Mouse (Mus musculus) CH12.LX (cell line): Measurements from ENCODE around the gene Trmt61a. TPM values are rescaled to one million over a fixed set of nuclear protein-coding genes. Genes with fewer than 3 reads are reported as not detected.

ENCODE experiments used
- DNase-seq: peaks from one replicate; pipeline ENCODE4 v3.0.0-alpha.2; 2013; ENCODE audit errors: extremely low read depth
- H3K27ac ChIP-seq: 2 replicates; pipeline ENCODE4 v1.5.1; 2012; ENCODE audit warnings: low read depth, mild to moderate bottlenecking, control low read depth, moderate library complexity; ENCODE audit not compliant: insufficient read depth
- H3K27me3 ChIP-seq: replicated peaks from 2 replicates; pipeline ENCODE3; 2012; ENCODE audit warnings: inconsistent platforms
- H3K36me3 ChIP-seq, 2 experiments: replicated peaks in 1 of 2; 2 replicates each; pipeline versions ENCODE3 to v1.6.1; 2012; ENCODE audit warnings: inconsistent platforms in 1 of 2, low read length in 1 of 2, mild to moderate bottlenecking in 1 of 2, mixed read lengths in 1 of 2, moderate library complexity in 1 of 2; ENCODE audit not compliant: control insufficient read depth in 1 of 2, insufficient read depth in 1 of 2
- H3K4me1 ChIP-seq, 2 experiments: 2 replicates each; pipeline ENCODE4 v1.6.1; 2012; ENCODE audit warnings: inconsistent platforms in 1 of 2, moderate library complexity in 1 of 2; ENCODE audit not compliant: insufficient read depth in 2 of 2, control insufficient read depth in 1 of 2
- H3K4me2 ChIP-seq: 2 replicates; pipeline ENCODE4 v1.6.1; 2012; ENCODE audit warnings: low read depth, mild to moderate bottlenecking, control low read depth; ENCODE audit not compliant: poor library complexity, insufficient read depth, severe bottlenecking
- H3K4me3 ChIP-seq, 3 experiments: fragments of 150-350 bp in 1 of 3; sonication (generic) in 1 of 3; replicated peaks in 1 of 3; 2 replicates each; pipeline versions ENCODE3 to v1.5.1; 2011 to 2012; ENCODE audit warnings: low read depth in 2 of 3, low read length in 2 of 3, mild to moderate bottlenecking in 2 of 3, moderate library complexity in 2 of 3, control low read depth in 1 of 3, improper control_type of control experiment in 1 of 3, inconsistent platforms in 1 of 3, mixed read lengths in 1 of 3; ENCODE audit not compliant: poor library complexity in 1 of 3
- H3K79me2 ChIP-seq: replicated peaks from 2 replicates; pipeline ENCODE4 v1.6.1; 2012; ENCODE audit warnings: mild to moderate bottlenecking, moderate library complexity; ENCODE audit not compliant: control insufficient read depth, poor library complexity, insufficient read depth, severe bottlenecking; ENCODE audit errors: extremely low read depth
- H3K9ac ChIP-seq: 2 replicates; pipeline ENCODE4 v1.6.1; 2012; ENCODE audit warnings: low read depth, mild to moderate bottlenecking, control low read depth, moderate library complexity; ENCODE audit not compliant: insufficient read depth
- H3K9me3 ChIP-seq: replicated peaks from 2 replicates; pipeline ENCODE3; 2012; ENCODE audit warnings: low read length, inconsistent platforms, mixed read lengths
- BHLHE40 ChIP-seq: IDR thresholded peaks from 2 replicates; pipeline ENCODE4 v1.6.1; 2011; ENCODE audit warnings: mild to moderate bottlenecking, low read depth, low read length, improper control_type of control experiment
- CHD1 ChIP-seq: IDR thresholded peaks from 2 replicates; pipeline ENCODE4 v1.6.1; 2012; ENCODE audit warnings: low read depth, low read length, improper control_type of control experiment, inconsistent platforms
- CHD2 ChIP-seq: IDR thresholded peaks from 2 replicates; pipeline ENCODE4 v1.6.1; 2011; ENCODE audit warnings: low read length, improper control_type of control experiment
- CTCF ChIP-seq, 2 experiments: IDR thresholded peaks in 1 of 2; conservative IDR thresholded peaks in 1 of 2; 2 replicates each; pipeline ENCODE4 v1.5.1; 2011 to 2012; ENCODE audit warnings: low read depth in 2 of 2, low read length in 2 of 2, improper control_type of control experiment in 1 of 2, inconsistent platforms in 1 of 2, mild to moderate bottlenecking in 1 of 2, moderate library complexity in 1 of 2
- E2F4 ChIP-seq: IDR thresholded peaks from 2 replicates; pipeline ENCODE4 v1.6.1; 2011; ENCODE audit warnings: low read depth, low read length, improper control_type of control experiment; ENCODE audit not compliant: insufficient replicate concordance
- ELF1 ChIP-seq: IDR thresholded peaks from 2 replicates; pipeline ENCODE4 v1.6.1; 2014; ENCODE audit warnings: low read depth, mild to moderate bottlenecking, inconsistent platforms, low read length, improper control_type of control experiment
- EP300 ChIP-seq: IDR thresholded peaks from 2 replicates; pipeline ENCODE4 v1.6.1; 2011; ENCODE audit warnings: low read length, improper control_type of control experiment
- ETS1 ChIP-seq: conservative IDR thresholded peaks from 2 replicates; pipeline ENCODE4 v1.6.1; 2012; ENCODE audit warnings: low read depth, mild to moderate bottlenecking, inconsistent platforms, low read length, improper control_type of control experiment, moderate library complexity
- GABPA ChIP-seq: IDR thresholded peaks from 2 replicates; pipeline ENCODE4 v1.6.1; 2012; ENCODE audit warnings: low read depth, low read length, improper control_type of control experiment, inconsistent platforms; ENCODE audit not compliant: insufficient replicate concordance
- HCFC1 ChIP-seq: IDR thresholded peaks from 2 replicates; pipeline ENCODE4 v1.6.1; 2012; ENCODE audit warnings: low read depth, mild to moderate bottlenecking, inconsistent platforms, low read length, improper control_type of control experiment
- IRF4 ChIP-seq: IDR thresholded peaks from 2 replicates; pipeline ENCODE4 v1.6.1; 2014; ENCODE audit warnings: low read depth, mild to moderate bottlenecking, inconsistent platforms, low read length, improper control_type of control experiment
- JUN ChIP-seq: IDR thresholded peaks from 2 replicates; pipeline ENCODE4 v1.6.1; 2011; ENCODE audit warnings: low read depth, mild to moderate bottlenecking, low read length, improper control_type of control experiment, moderate library complexity; ENCODE audit not compliant: insufficient read depth
- JUND ChIP-seq: conservative IDR thresholded peaks from 2 replicates; pipeline ENCODE4 v1.6.1; 2011; ENCODE audit warnings: low read depth, low read length, improper control_type of control experiment
- KAT2A ChIP-seq: IDR thresholded peaks from 2 replicates; pipeline ENCODE4 v1.6.1; 2012; ENCODE audit warnings: low read length, improper control_type of control experiment, inconsistent platforms; ENCODE audit not compliant: insufficient replicate concordance
- MAFK ChIP-seq: IDR thresholded peaks from 2 replicates; pipeline ENCODE4 v1.6.1; 2011; ENCODE audit warnings: low read length, improper control_type of control experiment; ENCODE audit not compliant: insufficient replicate concordance
- MAX ChIP-seq: IDR thresholded peaks from 2 replicates; pipeline ENCODE4 v1.6.1; 2011; ENCODE audit warnings: low read length, improper control_type of control experiment
- MAZ ChIP-seq: IDR thresholded peaks from 2 replicates; pipeline ENCODE4 v1.6.1; 2012; ENCODE audit warnings: low read depth, mild to moderate bottlenecking, inconsistent platforms, low read length, improper control_type of control experiment, moderate library complexity
- MEF2A ChIP-seq: IDR thresholded peaks from 2 replicates; pipeline ENCODE4 v1.6.1; 2014; ENCODE audit warnings: low read depth, mild to moderate bottlenecking, inconsistent platforms, low read length, improper control_type of control experiment, borderline replicate concordance
- MXI1 ChIP-seq: IDR thresholded peaks from 2 replicates; pipeline ENCODE4 v1.6.1; 2011; ENCODE audit warnings: mild to moderate bottlenecking, low read depth, low read length, improper control_type of control experiment
- MYC ChIP-seq: IDR thresholded peaks from 2 replicates; pipeline ENCODE4 v1.6.1; 2011; ENCODE audit warnings: low read depth, mild to moderate bottlenecking, improper control_type of control experiment, low read length
- NELFE ChIP-seq: IDR thresholded peaks from 2 replicates; pipeline ENCODE4 v1.6.1; 2011; ENCODE audit warnings: low read depth, low read length, improper control_type of control experiment
- NRF1 ChIP-seq: IDR thresholded peaks from 2 replicates; pipeline ENCODE4 v1.6.1; 2014; ENCODE audit warnings: low read depth, mild to moderate bottlenecking, inconsistent platforms, low read length, improper control_type of control experiment, moderate library complexity
- PAX5 ChIP-seq: IDR thresholded peaks from 2 replicates; pipeline ENCODE4 v1.6.1; 2012; ENCODE audit warnings: low read length, inconsistent platforms, mixed read lengths
- POLR2A ChIP-seq: IDR thresholded peaks from 2 replicates; pipeline ENCODE4 v1.6.1; 2011; ENCODE audit warnings: low read depth, mild to moderate bottlenecking, improper control_type of control experiment, low read length
- POLR2AphosphoS2 ChIP-seq: IDR thresholded peaks from 2 replicates; pipeline ENCODE4 v1.6.1; 2011; ENCODE audit warnings: low read depth, low read length, improper control_type of control experiment
- RAD21 ChIP-seq: IDR thresholded peaks from 2 replicates; pipeline ENCODE4 v1.6.1; 2011; ENCODE audit warnings: low read depth, mild to moderate bottlenecking, low read length, improper control_type of control experiment, moderate library complexity
- RCOR1 ChIP-seq: conservative IDR thresholded peaks from 2 replicates; pipeline ENCODE4 v1.6.1; 2012; ENCODE audit warnings: low read depth, mild to moderate bottlenecking, inconsistent platforms, low read length, improper control_type of control experiment
- SIN3A ChIP-seq: IDR thresholded peaks from 2 replicates; pipeline ENCODE4 v1.6.1; 2012; ENCODE audit warnings: low read length, improper control_type of control experiment, inconsistent platforms
- SMC3 ChIP-seq: IDR thresholded peaks from 2 replicates; pipeline ENCODE4 v1.6.1; 2011; ENCODE audit warnings: low read depth, low read length, improper control_type of control experiment
- TBP ChIP-seq: conservative IDR thresholded peaks from 2 replicates; pipeline ENCODE4 v1.6.1; 2011; ENCODE audit warnings: low read depth, low read length, improper control_type of control experiment
- TCF12 ChIP-seq: IDR thresholded peaks from 2 replicates; pipeline ENCODE4 v1.6.1; 2014; ENCODE audit warnings: low read depth, mild to moderate bottlenecking, inconsistent platforms, low read length, improper control_type of control experiment
- UBTF ChIP-seq: IDR thresholded peaks from 2 replicates; pipeline ENCODE4 v1.6.1; 2012; ENCODE audit warnings: low read depth, mild to moderate bottlenecking, inconsistent platforms, low read length, improper control_type of control experiment, moderate library complexity
- USF1 ChIP-seq: IDR thresholded peaks from 2 replicates; pipeline ENCODE4 v1.6.1; 2014; ENCODE audit warnings: low read depth, mild to moderate bottlenecking, inconsistent platforms, low read length, improper control_type of control experiment
- USF2 ChIP-seq: conservative IDR thresholded peaks from 2 replicates; pipeline ENCODE4 v1.6.1; 2011; ENCODE audit warnings: low read depth, low read length, improper control_type of control experiment
- ZC3H11A ChIP-seq: IDR thresholded peaks from 2 replicates; pipeline ENCODE4 v1.6.1; 2012; ENCODE audit warnings: low read depth, mild to moderate bottlenecking, inconsistent platforms, low read length, improper control_type of control experiment
- ZKSCAN1 ChIP-seq: IDR thresholded peaks from 2 replicates; pipeline ENCODE4 v1.6.1; 2012; ENCODE audit warnings: low read depth, inconsistent platforms, low read length, improper control_type of control experiment, borderline replicate concordance
- ZMIZ1 ChIP-seq: IDR thresholded peaks from 2 replicates; pipeline ENCODE4 v1.6.1; 2012; ENCODE audit warnings: low read depth, mild to moderate bottlenecking, inconsistent platforms, low read length, improper control_type of control experiment
- ZNF384 ChIP-seq: IDR thresholded peaks from 2 replicates; pipeline ENCODE4 v1.6.1; 2012; ENCODE audit warnings: low read depth, low read length, improper control_type of control experiment, inconsistent platforms
- dilution Hi-C: fragments of 300-500 bp; cut with MboI; formaldehyde crosslinking; loops from 2 replicates; pipeline ENCODE4 v1.14.3; 2020; ENCODE audit warnings: low sequenced_read_pairs; ENCODE audit not compliant: extremely low pct_unique_long_range_greater_than_20kb, extremely low pct_ligation_motif_present
- in situ Hi-C: fragments of 300-500 bp; cut with MboI; formaldehyde crosslinking; loops from 3 replicates; pipeline ENCODE4 v1.14.3; 2019; ENCODE audit warnings: low sequenced_read_pairs, low pct_ligation_motif_present, low pct_unique_long_range_greater_than_20kb, mixed read lengths
- polyA plus RNA-seq: library from polyadenylated mRNA; unstranded; fragments of >175 nt; gene quantifications from 2 replicates; pipeline ENCODE4 v1.2.1, GENCODE M21; 2012; ENCODE audit warnings: low read depth; ENCODE audit not compliant: insufficient read length
- total RNA-seq, 2 experiments: library from RNA; depleted of rRNA; stranded (reverse); fragments of 300-350 nt in 1 of 2; fragments of >200 nt in 1 of 2; gene quantifications; 2 replicates each; pipeline ENCODE4 v1.2.3; 2012 to 2014

The Trmt61a gene
- 37.4 and 55.0 TPM in 2 replicates for total RNA-seq (2012; rRNA removed)
- 21.8 and 23.3 TPM in 2 replicates for total RNA-seq (2014; rRNA removed)
- 34.1 and 35.5 TPM in 2 replicates for polyA plus RNA-seq

DNA sequence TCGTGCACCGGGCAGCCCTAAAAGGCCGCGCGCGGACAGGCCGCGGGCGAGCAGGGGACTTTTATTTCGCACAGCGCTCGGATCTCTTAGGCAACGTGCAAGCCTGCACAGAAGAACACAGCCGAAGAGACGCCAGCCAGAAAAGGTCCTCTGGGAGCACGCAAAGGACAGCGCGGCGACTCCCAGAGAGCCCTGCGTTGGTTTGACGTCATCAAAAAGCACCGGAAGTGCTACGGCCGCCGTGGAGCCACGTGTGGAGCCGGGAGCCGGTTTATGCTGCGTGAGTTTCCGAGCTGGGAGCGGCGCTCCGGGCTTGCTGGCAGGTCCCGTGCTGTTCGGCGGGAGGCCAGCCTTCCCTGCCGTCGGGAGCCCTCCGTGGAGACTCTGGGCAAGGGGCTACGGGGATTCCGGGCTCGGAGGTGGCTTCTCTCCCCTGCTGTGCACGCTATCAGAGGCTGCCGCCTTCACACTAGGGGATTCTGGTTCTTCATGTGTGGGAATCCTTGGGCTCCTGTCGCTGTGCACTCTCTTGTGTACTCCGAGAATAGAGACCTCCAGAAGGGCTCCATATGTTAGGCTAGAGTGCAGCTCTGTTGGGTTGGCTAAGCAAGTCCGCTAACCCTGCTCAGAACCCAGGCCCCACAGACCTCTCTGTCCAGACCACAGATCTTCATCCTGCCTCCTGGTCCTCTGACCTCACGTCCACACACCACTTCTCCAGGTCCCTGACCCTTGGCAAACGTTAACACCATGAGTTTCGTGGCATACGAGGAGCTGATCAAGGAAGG is at the start of gene Trmt61a:
Gene Trmt61a (plus strand): TSS at position 224 of the 788 bp plus-strand sequence.
- peaks cover 23 to 66% of the 10 kb centered on the region in 2 experiments for H3K4me1 ChIP-seq
- peak within 1 kb of the TSS; percentile 95 for H3K4me2 ChIP-seq
- dilution Hi-C loops, result no loop called here
- TF ChIP-seq SIN3A, result peak; percentile 100
- TF ChIP-seq IRF4, result peak; percentile 42; the same call in 1 of the 2 replicates
- peak; percentile 86 for TF ChIP-seq TCF12
- no peak for TF ChIP-seq RAD21
- no peak for TF ChIP-seq BHLHE40
- no peak for TF ChIP-seq ZKSCAN1
- TF ChIP-seq JUN, result no peak
- no peak for TF ChIP-seq ZNF384
- peak; percentile 39; the same call in 1 of the 2 replicates for TF ChIP-seq NRF1
- no peak for TF ChIP-seq CHD1
- TF ChIP-seq SMC3, result no peak
- TF ChIP-seq MYC, result peak; percentile 100
- TF ChIP-seq POLR2AphosphoS2, result peak; percentile 63; the same call in 1 of the 2 replicates
- TF ChIP-seq HCFC1, result peak; percentile 93
- TF ChIP-seq KAT2A, result peak; percentile 85; the same call in 1 of the 2 replicates
- no peak for TF ChIP-seq RCOR1
- no peak for TF ChIP-seq UBTF
- TF ChIP-seq MEF2A, result 0 out of 2 replicates have a peak, but pooled peaks have one; percentile 23
- no peak for TF ChIP-seq ZC3H11A
- no peak for TF ChIP-seq EP300
- TF ChIP-seq PAX5, result no peak
- TF ChIP-seq ETS1, result no peak; the same call in 1 of the 2 replicates
- TF ChIP-seq USF2, result no peak
- TF ChIP-seq ZMIZ1, result no peak
- no peak for TF ChIP-seq E2F4
- TF ChIP-seq ELF1, result peak; percentile 97
- TF ChIP-seq TBP, result peak; percentile 53; the same call in 1 of the 2 replicates
- no peak for TF ChIP-seq CHD2
- peak; percentile 72; the same call in 1 of the 2 replicates for TF ChIP-seq NELFE
- TF ChIP-seq GABPA, result no peak; the same call in 1 of the 2 replicates
- TF ChIP-seq JUND, result no peak
- no peak for TF ChIP-seq CTCF (conservative IDR thresholded peaks at IDR 0.05 in 1 of 2, IDR thresholded peaks at IDR 0.05 in 1 of 2; ENCODE audit: low read depth in 2 of 2, low read length in 2 of 2)
- TF ChIP-seq MAZ, result no peak
- peak; percentile 100 for TF ChIP-seq MXI1
- peak; percentile 99 for TF ChIP-seq MAX
- peak; percentile 85 for TF ChIP-seq POLR2A
- TF ChIP-seq USF1, result peak; percentile 52
- no peak for TF ChIP-seq MAFK
- H3K79me2 ChIP-seq, result peaks cover 21% of the 10 kb centered on the region
- H3K27ac ChIP-seq, result peak within 1 kb of the TSS; percentile 36
- no peaks in the 10 kb centered on the region for H3K9me3 ChIP-seq
- peak within 1 kb of the TSS; percentile 82 for H3K9ac ChIP-seq
- DNase-seq, result peak; percentile 96
- H3K36me3 ChIP-seq, result peaks cover 28 to 43% of the 10 kb centered on the region in 2 experiments
- in situ Hi-C loops, result loop anchor here (5.0 kb wide), 1 partner anchor 34 kb away; the partner anchor contains the start of genes Apopt1 and Bag5
- peak within 1 kb of the TSS; percentile 87 to 100 (median 97) for H3K4me3 ChIP-seq
- no peaks in the 10 kb centered on the region for H3K27me3 ChIP-seq
